Mouse (Mus musculus) spleen, postnatal 4 days (tissue): ENCODE results near the gene Vipr2.

Source experiments
- DNase-seq, 2 experiments: peaks; one replicate each; pipeline ENCODE4 v3.0.0; 2022; ENCODE audit warnings: low spot score in 2 of 2

Gene Vipr2

GRCm38 (mm10) chr12:116097166-116097565, 19.6 kb downstream of the Vipr2 start:
- DNase-seq = no peak

GRCm38 (mm10) chr12:116101945-116102344, 24.4 kb downstream of the Vipr2 start:
- DNase-seq = no peak

GRCm38 (mm10) chr12:116109451-116110353, 32.2 kb downstream of the Vipr2 start:
- no peak for DNase-seq

- no peak for DNase-seq
Measured at GRCm38 (mm10) chr12:116111007-116111694, 33.6 kb downstream of the Vipr2 start.

- DNase-seq = no peak
Measured at GRCm38 (mm10) chr12:116115781-116116180, 38.3 kb downstream of the Vipr2 start.

- DNase-seq = peak in 1 of 2 experiments; percentile 26
Measured at GRCm38 (mm10) chr12:116116455-116116854, 38.9 kb downstream of the Vipr2 start.

GRCm38 (mm10) chr12:116117352-116117929, 39.9 kb downstream of the Vipr2 start:
- DNase-seq = no peak

- no peak for DNase-seq
Measured at GRCm38 (mm10) chr12:116119001-116119400, 41.5 kb downstream of the Vipr2 start.

GRCm38 (mm10) chr12:116123786-116124185, 46.3 kb downstream of the Vipr2 start:
- no peak for DNase-seq

GRCm38 (mm10) chr12:116130936-116131335, 53.4 kb downstream of the Vipr2 start:
- DNase-seq = no peak

GRCm38 (mm10) chr12:116132909-116133308, 55.4 kb downstream of the Vipr2 start:
- no peak for DNase-seq

GRCm38 (mm10) chr12:116135906-116136305, 58.4 kb downstream of the Vipr2 start:
- DNase-seq = no peak

- DNase-seq = peak in 1 of 2 experiments; percentile 28
Measured at GRCm38 (mm10) chr12:116138322-116139205, 61.0 kb downstream of the Vipr2 start.

GRCm38 (mm10) chr12:116140605-116141004, 63.1 kb downstream of the Vipr2 start:
- DNase-seq = no peak

- peak in 1 of 2 experiments; percentile 18 for DNase-seq
Measured at GRCm38 (mm10) chr12:116141816-116142215, 64.3 kb downstream of the Vipr2 start.

GRCm38 (mm10) chr12:116142464-116142863, 64.9 kb downstream of the Vipr2 start:
- no peak for DNase-seq

GRCm38 (mm10) chr12:116145246-116145645, 67.7 kb downstream of the Vipr2 start:
- peak in 1 of 2 experiments; percentile 32 for DNase-seq

GRCm38 (mm10) chr12:116145686-116146085, 68.2 kb downstream of the Vipr2 start:
- DNase-seq = no peak

- no peak for DNase-seq
Measured at GRCm38 (mm10) chr12:116146996-116147634, 69.6 kb downstream of the Vipr2 start.

GRCm38 (mm10) chr12:116152866-116153428, 75.4 kb downstream of the Vipr2 start:
- DNase-seq = no peak
